Mouse (Mus musculus): ENCODE results near the gene Mrpl35. TPM values are rescaled to one million over a fixed set of nuclear protein-coding genes. Genes with fewer than 3 reads are reported as not detected.

The Mrpl35 gene
- polyA plus RNA-seq, 1 experiment from 2014 or later: 21.7 TPM

- no peak overlapping the region for H3K4me3 ChIP-seq (ENCODE audit: inconsistent target)
- 89% methylated on average over 5 of the region's 5 CpGs for WGBS (ENCODE audit: missing documents)
- H3K36me3 ChIP-seq (ENCODE audit: inconsistent target): peaks cover 38% of the 10 kb centered on the region
- peaks cover 40% of the 10 kb centered on the region for H3K79me2 ChIP-seq (ENCODE audit: inconsistent target)
- H3K27ac ChIP-seq: no peak overlapping the region
Observed at GRCm38 (mm10) chr6:71819764-71820292, 6.9 kb downstream of the Mrpl35 start.

- Histone ChIP-seq H3K4me3 (ENCODE audit: inconsistent target) (no peak overlapping the region), H3K36me3 (ENCODE audit: inconsistent target) (peaks cover 30% of the 10 kb centered on the region), H3K27ac (no peak overlapping the region), H3K79me2 (ENCODE audit: inconsistent target) (no peaks in the 10 kb centered on the region)
- 94% methylated on average over 2 of the region's 2 CpGs for WGBS (ENCODE audit: missing documents)
Observed at GRCm38 (mm10) chr6:71812820-71813219, 13.9 kb downstream of the Mrpl35 start.

GRCm38 (mm10) chr6:71809890-71810289 is 16.9 kb downstream of the Mrpl35 start:
- 94% methylated on average over 9 of the region's 9 CpGs for WGBS (ENCODE audit: missing documents)
- Histone ChIP-seq H3K4me3 (ENCODE audit: inconsistent target) (no peak overlapping the region), H3K36me3 (ENCODE audit: inconsistent target) (peaks cover 2% of the 10 kb centered on the region; the same call in 1 of the 2 replicates), H3K27ac (no peak overlapping the region), H3K79me2 (ENCODE audit: inconsistent target) (no peaks in the 10 kb centered on the region)

- no peak overlapping the region for H3K4me3 ChIP-seq (ENCODE audit: inconsistent target)
- H3K36me3 ChIP-seq (ENCODE audit: inconsistent target): no peaks in the 10 kb centered on the region
- no peak overlapping the region for H3K27ac ChIP-seq
- 45% methylated on average over 1 of the region's 1 CpGs for WGBS (ENCODE audit: missing documents)
- H3K79me2 ChIP-seq (ENCODE audit: inconsistent target): no peaks in the 10 kb centered on the region
Observed at GRCm38 (mm10) chr6:71806713-71807112, 20.1 kb downstream of the Mrpl35 start.

- 18% methylated on average over 12 of the region's 12 CpGs for WGBS (ENCODE audit: missing documents)
- H3K27ac ChIP-seq: no peak overlapping the region
Observed at GRCm38 (mm10) chr6:71804061-71804829, 22.5 kb downstream of the Mrpl35 start.

GRCm38 (mm10) chr6:71803609-71804008 is 23.2 kb downstream of the Mrpl35 start:
- Histone ChIP-seq H3K27ac (no peak overlapping the region), H3K36me3 (ENCODE audit: inconsistent target) (no peaks in the 10 kb centered on the region), H3K79me2 (ENCODE audit: inconsistent target) (no peaks in the 10 kb centered on the region), H3K4me3 (ENCODE audit: inconsistent target) (no peak overlapping the region)
- WGBS (ENCODE audit: missing documents): 89% methylated on average over 1 of the region's 1 CpGs

More at GRCm38 (mm10) chr6:71804061-71804829, 22.5 kb downstream of the Mrpl35 start:
- no peak overlapping the region for H3K4me3 ChIP-seq (ENCODE audit: inconsistent target)
- H3K36me3 ChIP-seq (ENCODE audit: inconsistent target): no peaks in the 10 kb centered on the region
- H3K79me2 ChIP-seq (ENCODE audit: inconsistent target): no peaks in the 10 kb centered on the region

GRCm38 (mm10) chr6:71801714-71802094 is 25.1 kb downstream of the Mrpl35 start:
- Histone ChIP-seq H3K36me3 (ENCODE audit: inconsistent target) (no peaks in the 10 kb centered on the region), H3K4me3 (ENCODE audit: inconsistent target) (no peak overlapping the region), H3K79me2 (ENCODE audit: inconsistent target) (no peaks in the 10 kb centered on the region), H3K27ac (no peak overlapping the region)
- 81% methylated on average over 10 of the region's 10 CpGs for WGBS (ENCODE audit: missing documents)

- Histone ChIP-seq H3K36me3 (ENCODE audit: inconsistent target) (no peaks in the 10 kb centered on the region), H3K79me2 (ENCODE audit: inconsistent target) (no peaks in the 10 kb centered on the region), H3K27ac (no peak overlapping the region), H3K4me3 (ENCODE audit: inconsistent target) (no peak overlapping the region)
- WGBS (ENCODE audit: missing documents): 67% methylated on average over 7 of the region's 7 CpGs
Observed at GRCm38 (mm10) chr6:71801011-71801713, 25.6 kb downstream of the Mrpl35 start.

- H3K36me3 ChIP-seq (ENCODE audit: inconsistent target): no peaks in the 10 kb centered on the region
- WGBS (ENCODE audit: missing documents): 86% methylated on average over 3 of the region's 3 CpGs
- H3K27ac ChIP-seq: no peak overlapping the region
- no peak overlapping the region for H3K4me3 ChIP-seq (ENCODE audit: inconsistent target)
- no peaks in the 10 kb centered on the region for H3K79me2 ChIP-seq (ENCODE audit: inconsistent target)
Observed at GRCm38 (mm10) chr6:71799391-71799790, 27.4 kb downstream of the Mrpl35 start.

- H3K36me3 ChIP-seq (ENCODE audit: inconsistent target): no peaks in the 10 kb centered on the region
- 90% methylated on average over 6 of the region's 6 CpGs for WGBS (ENCODE audit: missing documents)
- H3K79me2 ChIP-seq (ENCODE audit: inconsistent target): no peaks in the 10 kb centered on the region
- H3K27ac ChIP-seq: no peak overlapping the region
- H3K4me3 ChIP-seq (ENCODE audit: inconsistent target): no peak overlapping the region
Observed at GRCm38 (mm10) chr6:71791771-71792170, 35.0 kb downstream of the Mrpl35 start.

- Histone ChIP-seq H3K27ac (no peak overlapping the region), H3K4me3 (ENCODE audit: inconsistent target) (no peak overlapping the region), H3K79me2 (ENCODE audit: inconsistent target) (no peaks in the 10 kb centered on the region), H3K36me3 (ENCODE audit: inconsistent target) (no peaks in the 10 kb centered on the region)
- 46% methylated on average over 9 of the region's 9 CpGs for WGBS (ENCODE audit: missing documents)
Observed at GRCm38 (mm10) chr6:71788348-71788747, 38.4 kb downstream of the Mrpl35 start.

- 99% methylated on average over 5 of the region's 5 CpGs for WGBS (ENCODE audit: missing documents)
- no peak overlapping the region for H3K4me3 ChIP-seq (ENCODE audit: inconsistent target)
- H3K79me2 ChIP-seq (ENCODE audit: inconsistent target): no peaks in the 10 kb centered on the region
- no peak overlapping the region for H3K27ac ChIP-seq
- no peaks in the 10 kb centered on the region for H3K36me3 ChIP-seq (ENCODE audit: inconsistent target)
Observed at GRCm38 (mm10) chr6:71783165-71783564, 43.6 kb downstream of the Mrpl35 start.

- H3K36me3 ChIP-seq (ENCODE audit: inconsistent target): no peaks in the 10 kb centered on the region
- 95% methylated on average over 7 of the region's 7 CpGs for WGBS (ENCODE audit: missing documents)
- no peaks in the 10 kb centered on the region for H3K79me2 ChIP-seq (ENCODE audit: inconsistent target)
- no peak overlapping the region for H3K27ac ChIP-seq
- H3K4me3 ChIP-seq (ENCODE audit: inconsistent target): no peak overlapping the region
Observed at GRCm38 (mm10) chr6:71780431-71780830, 46.3 kb downstream of the Mrpl35 start.

GRCm38 (mm10) chr6:71779831-71780230 is 46.9 kb downstream of the Mrpl35 start:
- no peak overlapping the region for H3K4me3 ChIP-seq (ENCODE audit: inconsistent target)
- H3K27ac ChIP-seq: no peak overlapping the region
- no peaks in the 10 kb centered on the region for H3K79me2 ChIP-seq (ENCODE audit: inconsistent target)
- WGBS (ENCODE audit: missing documents): 60% methylated on average over 2 of the region's 2 CpGs
- no peaks in the 10 kb centered on the region for H3K36me3 ChIP-seq (ENCODE audit: inconsistent target)

GRCm38 (mm10) chr6:71778016-71778415 is 48.8 kb downstream of the Mrpl35 start:
- Histone ChIP-seq H3K27ac (no peak overlapping the region), H3K79me2 (ENCODE audit: inconsistent target) (no peaks in the 10 kb centered on the region), H3K36me3 (ENCODE audit: inconsistent target) (no peaks in the 10 kb centered on the region), H3K4me3 (ENCODE audit: inconsistent target) (no peak overlapping the region)
- WGBS (ENCODE audit: missing documents): 85% methylated on average over 5 of the region's 5 CpGs
